Mouse (Mus musculus) CH12.LX (cell line): Measurements from ENCODE around the gene Nucb1. TPM values are rescaled to one million over a fixed set of nuclear protein-coding genes. Genes with fewer than 3 reads are reported as not detected.

Source experiments
- DNase-seq: peaks from one replicate; pipeline ENCODE4 v3.0.0-alpha.2; 2013; ENCODE audit errors: extremely low read depth
- H3K27ac ChIP-seq: 2 replicates; pipeline ENCODE4 v1.5.1; 2012; ENCODE audit warnings: low read depth, mild to moderate bottlenecking, control low read depth, moderate library complexity; ENCODE audit not compliant: insufficient read depth
- H3K27me3 ChIP-seq: replicated peaks from 2 replicates; pipeline ENCODE3; 2012; ENCODE audit warnings: inconsistent platforms
- H3K36me3 ChIP-seq, 2 experiments: replicated peaks in 1 of 2; 2 replicates each; pipeline versions ENCODE3 to v1.6.1; 2012; ENCODE audit warnings: inconsistent platforms in 1 of 2, low read length in 1 of 2, mild to moderate bottlenecking in 1 of 2, mixed read lengths in 1 of 2, moderate library complexity in 1 of 2; ENCODE audit not compliant: control insufficient read depth in 1 of 2, insufficient read depth in 1 of 2
- H3K4me1 ChIP-seq, 2 experiments: 2 replicates each; pipeline ENCODE4 v1.6.1; 2012; ENCODE audit warnings: inconsistent platforms in 1 of 2, moderate library complexity in 1 of 2; ENCODE audit not compliant: insufficient read depth in 2 of 2, control insufficient read depth in 1 of 2
- H3K4me2 ChIP-seq: 2 replicates; pipeline ENCODE4 v1.6.1; 2012; ENCODE audit warnings: low read depth, mild to moderate bottlenecking, control low read depth; ENCODE audit not compliant: poor library complexity, insufficient read depth, severe bottlenecking
- H3K4me3 ChIP-seq, 3 experiments: fragments of 150-350 bp in 1 of 3; sonication (generic) in 1 of 3; replicated peaks in 1 of 3; 2 replicates each; pipeline versions ENCODE3 to v1.5.1; 2011 to 2012; ENCODE audit warnings: low read depth in 2 of 3, low read length in 2 of 3, mild to moderate bottlenecking in 2 of 3, moderate library complexity in 2 of 3, control low read depth in 1 of 3, improper control_type of control experiment in 1 of 3, inconsistent platforms in 1 of 3, mixed read lengths in 1 of 3; ENCODE audit not compliant: poor library complexity in 1 of 3
- H3K79me2 ChIP-seq: replicated peaks from 2 replicates; pipeline ENCODE4 v1.6.1; 2012; ENCODE audit warnings: mild to moderate bottlenecking, moderate library complexity; ENCODE audit not compliant: control insufficient read depth, poor library complexity, insufficient read depth, severe bottlenecking; ENCODE audit errors: extremely low read depth
- H3K9ac ChIP-seq: 2 replicates; pipeline ENCODE4 v1.6.1; 2012; ENCODE audit warnings: low read depth, mild to moderate bottlenecking, control low read depth, moderate library complexity; ENCODE audit not compliant: insufficient read depth
- H3K9me3 ChIP-seq: replicated peaks from 2 replicates; pipeline ENCODE3; 2012; ENCODE audit warnings: low read length, inconsistent platforms, mixed read lengths
- CHD2 ChIP-seq: IDR thresholded peaks from 2 replicates; pipeline ENCODE4 v1.6.1; 2011; ENCODE audit warnings: low read length, improper control_type of control experiment
- CTCF ChIP-seq, 2 experiments: IDR thresholded peaks in 1 of 2; conservative IDR thresholded peaks in 1 of 2; 2 replicates each; pipeline ENCODE4 v1.5.1; 2011 to 2012; ENCODE audit warnings: low read depth in 2 of 2, low read length in 2 of 2, improper control_type of control experiment in 1 of 2, inconsistent platforms in 1 of 2, mild to moderate bottlenecking in 1 of 2, moderate library complexity in 1 of 2
- E2F4 ChIP-seq: IDR thresholded peaks from 2 replicates; pipeline ENCODE4 v1.6.1; 2011; ENCODE audit warnings: low read depth, low read length, improper control_type of control experiment; ENCODE audit not compliant: insufficient replicate concordance
- ELF1 ChIP-seq: IDR thresholded peaks from 2 replicates; pipeline ENCODE4 v1.6.1; 2014; ENCODE audit warnings: low read depth, mild to moderate bottlenecking, inconsistent platforms, low read length, improper control_type of control experiment
- ETS1 ChIP-seq: conservative IDR thresholded peaks from 2 replicates; pipeline ENCODE4 v1.6.1; 2012; ENCODE audit warnings: low read depth, mild to moderate bottlenecking, inconsistent platforms, low read length, improper control_type of control experiment, moderate library complexity
- GABPA ChIP-seq: IDR thresholded peaks from 2 replicates; pipeline ENCODE4 v1.6.1; 2012; ENCODE audit warnings: low read depth, low read length, improper control_type of control experiment, inconsistent platforms; ENCODE audit not compliant: insufficient replicate concordance
- HCFC1 ChIP-seq: IDR thresholded peaks from 2 replicates; pipeline ENCODE4 v1.6.1; 2012; ENCODE audit warnings: low read depth, mild to moderate bottlenecking, inconsistent platforms, low read length, improper control_type of control experiment
- IRF4 ChIP-seq: IDR thresholded peaks from 2 replicates; pipeline ENCODE4 v1.6.1; 2014; ENCODE audit warnings: low read depth, mild to moderate bottlenecking, inconsistent platforms, low read length, improper control_type of control experiment
- MAFK ChIP-seq: IDR thresholded peaks from 2 replicates; pipeline ENCODE4 v1.6.1; 2011; ENCODE audit warnings: low read length, improper control_type of control experiment; ENCODE audit not compliant: insufficient replicate concordance
- MAX ChIP-seq: IDR thresholded peaks from 2 replicates; pipeline ENCODE4 v1.6.1; 2011; ENCODE audit warnings: low read length, improper control_type of control experiment
- MAZ ChIP-seq: IDR thresholded peaks from 2 replicates; pipeline ENCODE4 v1.6.1; 2012; ENCODE audit warnings: low read depth, mild to moderate bottlenecking, inconsistent platforms, low read length, improper control_type of control experiment, moderate library complexity
- MEF2A ChIP-seq: IDR thresholded peaks from 2 replicates; pipeline ENCODE4 v1.6.1; 2014; ENCODE audit warnings: low read depth, mild to moderate bottlenecking, inconsistent platforms, low read length, improper control_type of control experiment, borderline replicate concordance
- MXI1 ChIP-seq: IDR thresholded peaks from 2 replicates; pipeline ENCODE4 v1.6.1; 2011; ENCODE audit warnings: mild to moderate bottlenecking, low read depth, low read length, improper control_type of control experiment
- NELFE ChIP-seq: IDR thresholded peaks from 2 replicates; pipeline ENCODE4 v1.6.1; 2011; ENCODE audit warnings: low read depth, low read length, improper control_type of control experiment
- PAX5 ChIP-seq: IDR thresholded peaks from 2 replicates; pipeline ENCODE4 v1.6.1; 2012; ENCODE audit warnings: low read length, inconsistent platforms, mixed read lengths
- POLR2AphosphoS2 ChIP-seq: IDR thresholded peaks from 2 replicates; pipeline ENCODE4 v1.6.1; 2011; ENCODE audit warnings: low read depth, low read length, improper control_type of control experiment
- RAD21 ChIP-seq: IDR thresholded peaks from 2 replicates; pipeline ENCODE4 v1.6.1; 2011; ENCODE audit warnings: low read depth, mild to moderate bottlenecking, low read length, improper control_type of control experiment, moderate library complexity
- RCOR1 ChIP-seq: conservative IDR thresholded peaks from 2 replicates; pipeline ENCODE4 v1.6.1; 2012; ENCODE audit warnings: low read depth, mild to moderate bottlenecking, inconsistent platforms, low read length, improper control_type of control experiment
- SIN3A ChIP-seq: IDR thresholded peaks from 2 replicates; pipeline ENCODE4 v1.6.1; 2012; ENCODE audit warnings: low read length, improper control_type of control experiment, inconsistent platforms
- SMC3 ChIP-seq: IDR thresholded peaks from 2 replicates; pipeline ENCODE4 v1.6.1; 2011; ENCODE audit warnings: low read depth, low read length, improper control_type of control experiment
- TBP ChIP-seq: conservative IDR thresholded peaks from 2 replicates; pipeline ENCODE4 v1.6.1; 2011; ENCODE audit warnings: low read depth, low read length, improper control_type of control experiment
- UBTF ChIP-seq: IDR thresholded peaks from 2 replicates; pipeline ENCODE4 v1.6.1; 2012; ENCODE audit warnings: low read depth, mild to moderate bottlenecking, inconsistent platforms, low read length, improper control_type of control experiment, moderate library complexity
- USF2 ChIP-seq: conservative IDR thresholded peaks from 2 replicates; pipeline ENCODE4 v1.6.1; 2011; ENCODE audit warnings: low read depth, low read length, improper control_type of control experiment
- ZC3H11A ChIP-seq: IDR thresholded peaks from 2 replicates; pipeline ENCODE4 v1.6.1; 2012; ENCODE audit warnings: low read depth, mild to moderate bottlenecking, inconsistent platforms, low read length, improper control_type of control experiment
- ZKSCAN1 ChIP-seq: IDR thresholded peaks from 2 replicates; pipeline ENCODE4 v1.6.1; 2012; ENCODE audit warnings: low read depth, inconsistent platforms, low read length, improper control_type of control experiment, borderline replicate concordance
- ZMIZ1 ChIP-seq: IDR thresholded peaks from 2 replicates; pipeline ENCODE4 v1.6.1; 2012; ENCODE audit warnings: low read depth, mild to moderate bottlenecking, inconsistent platforms, low read length, improper control_type of control experiment
- ZNF384 ChIP-seq: IDR thresholded peaks from 2 replicates; pipeline ENCODE4 v1.6.1; 2012; ENCODE audit warnings: low read depth, low read length, improper control_type of control experiment, inconsistent platforms
- dilution Hi-C: fragments of 300-500 bp; cut with MboI; formaldehyde crosslinking; loops from 2 replicates; pipeline ENCODE4 v1.14.3; 2020; ENCODE audit warnings: low sequenced_read_pairs; ENCODE audit not compliant: extremely low pct_unique_long_range_greater_than_20kb, extremely low pct_ligation_motif_present
- in situ Hi-C: fragments of 300-500 bp; cut with MboI; formaldehyde crosslinking; loops from 3 replicates; pipeline ENCODE4 v1.14.3; 2019; ENCODE audit warnings: low sequenced_read_pairs, low pct_ligation_motif_present, low pct_unique_long_range_greater_than_20kb, mixed read lengths
- polyA plus RNA-seq: library from polyadenylated mRNA; unstranded; fragments of >175 nt; gene quantifications from 2 replicates; pipeline ENCODE4 v1.2.1, GENCODE M21; 2012; ENCODE audit warnings: low read depth; ENCODE audit not compliant: insufficient read length
- total RNA-seq, 2 experiments: library from RNA; depleted of rRNA; stranded (reverse); fragments of 300-350 nt in 1 of 2; fragments of >200 nt in 1 of 2; gene quantifications; 2 replicates each; pipeline ENCODE4 v1.2.3; 2012 to 2014

Nucb1 gene
- total and polyA plus RNA-seq, 3 experiments, result 40.8 to 90.4 (median 83.4) TPM

GRCm38 (mm10) chr7:45467090-45467670, 43.0 kb downstream of the Nucb1 start:
- in situ Hi-C loops, result loop anchor here (5.0 to 10.0 kb wide), 2 partner anchors 95 to 218 kb away; partner anchors contain the start of gene Ntn5
- no peaks in the 10 kb centered on the region for H3K27me3 ChIP-seq
- dilution Hi-C loops, result no loop called here
- peaks cover 19 to 33% of the 10 kb centered on the region in 2 experiments for H3K36me3 ChIP-seq
- TF ChIP-seq USF2 (no peak), E2F4 (no peak), RAD21 (no peak), ETS1 (no peak), GABPA (no peak), ZMIZ1 (no peak), UBTF (no peak)
- H3K27ac ChIP-seq, result no peak overlapping the region
- H3K4me1 ChIP-seq, result peaks cover 13 to 37% of the 10 kb centered on the region in 2 experiments
- peak overlapping the region; percentile 14 to 77 (median 73) for H3K4me3 ChIP-seq
- no peak for DNase-seq
- H3K9me3 ChIP-seq, result peaks cover 3% of the 10 kb centered on the region
- peaks cover 30% of the 10 kb centered on the region for H3K79me2 ChIP-seq
- H3K9ac ChIP-seq, result peak overlapping the region; percentile 21; the same call in 1 of the 2 replicates
- H3K4me2 ChIP-seq, result peak overlapping the region; percentile 45

GRCm38 (mm10) chr7:45466283-45467089, 43.7 kb downstream of the Nucb1 start, which contains the start of gene Bax:
TSS of gene Bax (minus strand) at chr7:45466898.
- peaks cover 8 to 35% of the 10 kb centered on the region in 2 experiments for H3K4me1 ChIP-seq
- DNase-seq, result peak; percentile 94
- peak within 1 kb of the TSS; percentile 78 for H3K4me2 ChIP-seq
- peaks cover 30% of the 10 kb centered on the region for H3K79me2 ChIP-seq
- peaks cover 23 to 32% of the 10 kb centered on the region in 2 experiments for H3K36me3 ChIP-seq
- in situ Hi-C loops, result loop anchor here (5.0 to 10.0 kb wide), 2 partner anchors 96 to 218 kb away; partner anchors contain the start of gene Ntn5
- peaks cover 3% of the 10 kb centered on the region for H3K9me3 ChIP-seq
- peak within 1 kb of the TSS; percentile 73 to 81 (median 77) for H3K4me3 ChIP-seq
- H3K9ac ChIP-seq, result peak within 1 kb of the TSS; percentile 77
- no peaks in the 10 kb centered on the region for H3K27me3 ChIP-seq
- H3K27ac ChIP-seq, result peak within 1 kb of the TSS; percentile 68
- dilution Hi-C loops, result no loop called here
- TF ChIP-seq MAFK (no peak), ETS1 (peak; percentile 53), CTCF (conservative IDR thresholded peaks at IDR 0.05 in 1 of 2, IDR thresholded peaks at IDR 0.05 in 1 of 2; ENCODE audit: low read depth in 2 of 2, low read length in 2 of 2) (no peak), GABPA (no peak; the same call in 1 of the 2 replicates), POLR2AphosphoS2 (no peak), IRF4 (peak; percentile 65), MEF2A (no peak), ZMIZ1 (peak; percentile 43; the same call in 1 of the 2 replicates), SMC3 (no peak), MAX (peak; percentile 99), ZKSCAN1 (no peak), MXI1 (peak; percentile 94; the same call in 1 of the 2 replicates), UBTF (no peak), RCOR1 (0 out of 2 replicates have a peak, but pooled peaks have one; percentile 56), TBP (0 out of 2 replicates have a peak, but pooled peaks have one; percentile 20), ELF1 (peak; percentile 69; the same call in 1 of the 2 replicates), ZNF384 (no peak), MAZ (0 out of 2 replicates have a peak, but pooled peaks have one; percentile 17), HCFC1 (peak; percentile 82), E2F4 (no peak), SIN3A (peak; percentile 87), PAX5 (no peak), ZC3H11A (no peak), CHD2 (peak; percentile 35; the same call in 1 of the 2 replicates), RAD21 (no peak), NELFE (peak; percentile 67; the same call in 1 of the 2 replicates)
